Mouse (Mus musculus) heart, postnatal 36 days (tissue): ENCODE data around the gene A630073D07Rik. TPM values are rescaled to one million over a fixed set of nuclear protein-coding genes. Genes with fewer than 3 reads are reported as not detected.
"Not testable (repeated sequence)": the region's sequence is repeated elsewhere in the genome, so short reads cannot be mapped to it uniquely, and the experiment has no call there.

Experiments
- DNase-seq, 2 experiments: peaks; one replicate each; pipeline ENCODE4 v3.0.0; 2021 to 2022
- intact Hi-C: fragments of 180-260 bp; cut with DNase I; formaldehyde crosslinking; loops from one replicate; pipeline ENCODE4 v1.15.1; 2025
- total RNA-seq, 2 experiments: library from RNA; stranded (reverse); gene quantifications; 2 replicates each; pipeline ENCODE4 v1.2.3; 2021

Gene A630073D07Rik
- total RNA-seq = not detected

GRCm38 (mm10) chr6:132651426-132651825 is at the start of gene A630073D07Rik:
Gene A630073D07Rik, minus strand, starts transcription at chr6:132651526.
- no peak for DNase-seq
- intact Hi-C loops = loop anchor here (5.0 kb wide), 1 partner anchor 556 kb away; no protein-coding TSS in a partner anchor

GRCm38 (mm10) chr6:132700907-132701306 is 49.6 kb upstream of the A630073D07Rik start, which contains the start of gene Tas2r121:
Gene Tas2r121, minus strand, starts transcription at chr6:132701007.
- DNase-seq = no peak
- intact Hi-C loops = no loop called here

- intact Hi-C loops = not testable (repeated sequence)
Measured at GRCm38 (mm10) chr6:132691596-132691995, 40.3 kb upstream of the A630073D07Rik start.

GRCm38 (mm10) chr6:132656653-132657052 is 5.3 kb upstream of the A630073D07Rik start, which contains the start of gene Tas2r120:
Gene Tas2r120, plus strand, starts transcription at chr6:132656953.
- DNase-seq = no peak
- intact Hi-C loops = no loop called here

More at GRCm38 (mm10) chr6:132691596-132691995, 40.3 kb upstream of the A630073D07Rik start:
- DNase-seq = not testable (repeated sequence)

GRCm38 (mm10) chr6:132649399-132649798 is 1.9 kb downstream of the A630073D07Rik start:
- no peak for DNase-seq
- intact Hi-C loops = no loop called here

GRCm38 (mm10) chr6:132595613-132596012 is 55.7 kb downstream of the A630073D07Rik start, which contains the start of gene Prp2:
Gene Prp2, plus strand, starts transcription at chr6:132595913.
- intact Hi-C loops, DNase-seq: not testable (repeated sequence)

Other genes with a start within 250 kb of the A630073D07Rik start
- not detected for gene Prh1, start 81.7 kb downstream of the A630073D07Rik start, total RNA-seq
- gene Prp2, start 55.6 kb downstream of the A630073D07Rik start, total RNA-seq = not detected
- gene Tas2r120, start 5.4 kb upstream of the A630073D07Rik start, total RNA-seq = not detected
- not detected for gene Tas2r121, start 49.5 kb upstream of the A630073D07Rik start, total RNA-seq
- gene Tas2r122, start 60.4 kb upstream of the A630073D07Rik start, total RNA-seq = not detected
- not detected for gene Tas2r115, start 86.5 kb upstream of the A630073D07Rik start, total RNA-seq
- not detected for gene Tas2r124, start 103.2 kb upstream of the A630073D07Rik start, total RNA-seq
- not detected for gene Tas2r102, start 110.6 kb upstream of the A630073D07Rik start, total RNA-seq
- gene Tas2r136, start 126.6 kb upstream of the A630073D07Rik start, total RNA-seq = not detected
- not detected for gene Tas2r117, start 151.3 kb upstream of the A630073D07Rik start, total RNA-seq
- gene Tas2r123, start 195.6 kb upstream of the A630073D07Rik start, total RNA-seq = not detected
- not detected for gene Tas2r116, start 203.9 kb upstream of the A630073D07Rik start, total RNA-seq
- gene Tas2r110, start 216.5 kb upstream of the A630073D07Rik start, total RNA-seq = not detected
- gene Tas2r113, start 241.5 kb upstream of the A630073D07Rik start, total RNA-seq = not detected